Mouse (Mus musculus): ENCODE measurements at regions not wholly inside any gene's neighbourhood (a gene's known extent, or its start where the extent isn't known, plus 50 kb on each side); places are given as distances from the start of the nearest gene placed in this dataset.

GRCm38 (mm10) chr1:137575380-137575779, 600.1 kb downstream of the Ptprc start:
- Histone ChIP-seq H3K9ac (no peak overlapping the region), H3K9me3 (no peaks in the 10 kb centered on the region), H3K27ac (replicated peaks) (no peak overlapping the region), H3K4me3 (no peak overlapping the region), H3K36me3 (no peaks in the 10 kb centered on the region), H3K27me3 (no peaks in the 10 kb centered on the region), H3K4me2 (no peak overlapping the region), H3K4me1 (replicated peaks) (no peaks in the 10 kb centered on the region)
- no peak for ATAC-seq (ENCODE audit: low FRiP score, low read depth)

GRCm38 (mm10) chr1:137571905-137572865, 603.3 kb downstream of the Ptprc start:
- Histone ChIP-seq H3K9me3 (no peaks in the 10 kb centered on the region), H3K9ac (no peak overlapping the region), H3K36me3 (no peaks in the 10 kb centered on the region), H3K4me1 (replicated peaks) (no peaks in the 10 kb centered on the region), H3K4me3 (no peak overlapping the region), H3K27ac (replicated peaks) (no peak overlapping the region), H3K27me3 (no peaks in the 10 kb centered on the region), H3K4me2 (no peak overlapping the region)
- no peak for ATAC-seq (ENCODE audit: low FRiP score, low read depth)
- WGBS: 84% methylated on average over 6 of the region's 6 CpGs

GRCm38 (mm10) chr1:137571190-137571904, 604.2 kb downstream of the Ptprc start:
- H3K27ac ChIP-seq (replicated peaks): no peak overlapping the region
- ATAC-seq (ENCODE audit: low FRiP score, low read depth): no peak
- 73% methylated on average over 4 of the region's 4 CpGs for WGBS

GRCm38 (mm10) chr1:137567526-137567925, 607.3 kb upstream of the Nr5a2 start:
- 92% methylated on average over 1 of the region's 1 CpGs for WGBS
- Histone ChIP-seq H3K4me3 (no peak overlapping the region), H3K4me1 (replicated peaks) (no peaks in the 10 kb centered on the region), H3K9ac (no peak overlapping the region), H3K27ac (replicated peaks) (no peak overlapping the region), H3K36me3 (no peaks in the 10 kb centered on the region), H3K9me3 (no peaks in the 10 kb centered on the region), H3K4me2 (no peak overlapping the region), H3K27me3 (no peaks in the 10 kb centered on the region)
- ATAC-seq (ENCODE audit: low FRiP score, low read depth): no peak

More at GRCm38 (mm10) chr1:137571190-137571904, 604.2 kb downstream of the Ptprc start:
- H3K9ac ChIP-seq: no peak overlapping the region
- no peaks in the 10 kb centered on the region for H3K27me3 ChIP-seq
- H3K36me3 ChIP-seq: no peaks in the 10 kb centered on the region
- H3K4me1 ChIP-seq (replicated peaks): no peaks in the 10 kb centered on the region
- no peak overlapping the region for H3K4me3 ChIP-seq
- H3K4me2 ChIP-seq: no peak overlapping the region
- H3K9me3 ChIP-seq: no peaks in the 10 kb centered on the region

GRCm38 (mm10) chr1:137565573-137566048, 605.4 kb upstream of the Nr5a2 start:
- no peak overlapping the region for H3K27ac ChIP-seq (replicated peaks)
- no peak for ATAC-seq (ENCODE audit: low FRiP score, low read depth)
- 89% methylated on average over 4 of the region's 4 CpGs for WGBS
- H3K27me3 ChIP-seq: no peaks in the 10 kb centered on the region
- H3K4me3 ChIP-seq: no peak overlapping the region
- H3K9me3 ChIP-seq: no peaks in the 10 kb centered on the region
- H3K36me3 ChIP-seq: no peaks in the 10 kb centered on the region
- H3K4me2 ChIP-seq: no peak overlapping the region
- H3K9ac ChIP-seq: no peak overlapping the region
- no peaks in the 10 kb centered on the region for H3K4me1 ChIP-seq (replicated peaks)

- Histone ChIP-seq H3K4me2 (no peak overlapping the region), H3K27ac (replicated peaks) (no peak overlapping the region), H3K27me3 (no peaks in the 10 kb centered on the region), H3K9ac (no peak overlapping the region), H3K36me3 (no peaks in the 10 kb centered on the region), H3K9me3 (no peaks in the 10 kb centered on the region), H3K4me3 (no peak overlapping the region), H3K4me1 (replicated peaks) (no peaks in the 10 kb centered on the region)
- no peak for ATAC-seq (ENCODE audit: low FRiP score, low read depth)
- 88% methylated on average over 3 of the region's 3 CpGs for WGBS
Measured at GRCm38 (mm10) chr1:137561686-137562085, 601.4 kb upstream of the Nr5a2 start.

- ATAC-seq (ENCODE audit: low FRiP score, low read depth): no peak
Measured at GRCm38 (mm10) chr1:137560389-137561268, 600.4 kb upstream of the Nr5a2 start.

GRCm38 (mm10) chr1:137549659-137550058, 589.4 kb upstream of the Nr5a2 start:
- no peaks in the 10 kb centered on the region for H3K4me1 ChIP-seq (replicated peaks)
- 96% methylated on average over 1 of the region's 1 CpGs for WGBS
- H3K36me3 ChIP-seq: no peaks in the 10 kb centered on the region
- no peak overlapping the region for H3K27ac ChIP-seq (replicated peaks)
- no peak for ATAC-seq (ENCODE audit: low FRiP score, low read depth)
- H3K27me3 ChIP-seq: no peaks in the 10 kb centered on the region
- no peaks in the 10 kb centered on the region for H3K9me3 ChIP-seq
- H3K9ac ChIP-seq: no peak overlapping the region
- no peak overlapping the region for H3K4me3 ChIP-seq
- no peak overlapping the region for H3K4me2 ChIP-seq

More at GRCm38 (mm10) chr1:137560389-137561268, 600.4 kb upstream of the Nr5a2 start:
- no peak overlapping the region for H3K9ac ChIP-seq
- no peaks in the 10 kb centered on the region for H3K4me1 ChIP-seq (replicated peaks)
- no peak overlapping the region for H3K4me3 ChIP-seq
- WGBS: 75% methylated on average over 11 of the region's 11 CpGs
- no peaks in the 10 kb centered on the region for H3K9me3 ChIP-seq
- no peak overlapping the region for H3K4me2 ChIP-seq
- H3K27me3 ChIP-seq: no peaks in the 10 kb centered on the region
- H3K36me3 ChIP-seq: no peaks in the 10 kb centered on the region
- no peak overlapping the region for H3K27ac ChIP-seq (replicated peaks)

GRCm38 (mm10) chr1:137545666-137546065, 585.4 kb upstream of the Nr5a2 start:
- Histone ChIP-seq H3K9me3 (no peaks in the 10 kb centered on the region), H3K27me3 (no peaks in the 10 kb centered on the region), H3K4me3 (no peak overlapping the region), H3K27ac (replicated peaks) (no peak overlapping the region), H3K4me2 (no peak overlapping the region), H3K9ac (no peak overlapping the region), H3K36me3 (no peaks in the 10 kb centered on the region), H3K4me1 (replicated peaks) (no peaks in the 10 kb centered on the region)
- ATAC-seq (ENCODE audit: low FRiP score, low read depth): no peak

- no peaks in the 10 kb centered on the region for H3K36me3 ChIP-seq
- no peaks in the 10 kb centered on the region for H3K9me3 ChIP-seq
- no peaks in the 10 kb centered on the region for H3K27me3 ChIP-seq
- no peak overlapping the region for H3K27ac ChIP-seq (replicated peaks)
- WGBS: 97% methylated on average over 3 of the region's 3 CpGs
- no peak overlapping the region for H3K9ac ChIP-seq
- no peak for ATAC-seq (ENCODE audit: low FRiP score, low read depth)
- H3K4me2 ChIP-seq: no peak overlapping the region
- no peaks in the 10 kb centered on the region for H3K4me1 ChIP-seq (replicated peaks)
- H3K4me3 ChIP-seq: no peak overlapping the region
Measured at GRCm38 (mm10) chr1:137543828-137544227, 583.6 kb upstream of the Nr5a2 start.

GRCm38 (mm10) chr1:137541453-137541852, 581.2 kb upstream of the Nr5a2 start:
- no peak for ATAC-seq (ENCODE audit: low FRiP score, low read depth)
- no peaks in the 10 kb centered on the region for H3K9me3 ChIP-seq
- H3K4me3 ChIP-seq: no peak overlapping the region
- WGBS: 69% methylated on average over 9 of the region's 9 CpGs
- no peak overlapping the region for H3K27ac ChIP-seq (replicated peaks)
- H3K4me2 ChIP-seq: no peak overlapping the region
- no peaks in the 10 kb centered on the region for H3K36me3 ChIP-seq
- no peaks in the 10 kb centered on the region for H3K4me1 ChIP-seq (replicated peaks)
- H3K27me3 ChIP-seq: no peaks in the 10 kb centered on the region
- no peak overlapping the region for H3K9ac ChIP-seq
